Mouse (Mus musculus): ENCODE measurements around the gene Numbl. TPM values are rescaled to one million over a fixed set of nuclear protein-coding genes. Genes with fewer than 3 reads are reported as not detected.
A peak's percentile ranks its signal among the peaks of the same experiment; 100 is the strongest.

Numbl gene
- total RNA-seq, 2 experiments from 2014 or later = 11.5 to 12.1 TPM

DNA sequence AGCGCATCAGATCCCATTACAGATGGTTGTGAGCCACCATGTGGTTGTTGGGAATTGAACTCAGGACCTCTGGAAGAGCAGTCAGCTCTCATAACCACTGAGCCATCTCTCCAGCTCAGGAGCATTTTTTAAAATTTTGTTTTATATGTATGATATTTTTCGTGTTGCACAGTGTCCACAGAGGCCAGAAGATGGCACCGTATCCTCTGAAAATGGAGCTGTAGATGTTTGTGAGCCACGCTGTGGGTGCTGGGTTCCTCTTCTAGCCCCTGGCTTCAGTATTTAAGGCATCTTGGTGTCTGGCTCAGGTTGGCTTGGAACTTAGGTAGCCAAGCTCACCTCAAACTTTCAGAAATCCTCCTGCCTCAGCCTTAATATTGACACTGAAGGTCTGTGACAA lies 38.3 kb downstream of the Numbl start:
- no peak for DNase-seq

DNA sequence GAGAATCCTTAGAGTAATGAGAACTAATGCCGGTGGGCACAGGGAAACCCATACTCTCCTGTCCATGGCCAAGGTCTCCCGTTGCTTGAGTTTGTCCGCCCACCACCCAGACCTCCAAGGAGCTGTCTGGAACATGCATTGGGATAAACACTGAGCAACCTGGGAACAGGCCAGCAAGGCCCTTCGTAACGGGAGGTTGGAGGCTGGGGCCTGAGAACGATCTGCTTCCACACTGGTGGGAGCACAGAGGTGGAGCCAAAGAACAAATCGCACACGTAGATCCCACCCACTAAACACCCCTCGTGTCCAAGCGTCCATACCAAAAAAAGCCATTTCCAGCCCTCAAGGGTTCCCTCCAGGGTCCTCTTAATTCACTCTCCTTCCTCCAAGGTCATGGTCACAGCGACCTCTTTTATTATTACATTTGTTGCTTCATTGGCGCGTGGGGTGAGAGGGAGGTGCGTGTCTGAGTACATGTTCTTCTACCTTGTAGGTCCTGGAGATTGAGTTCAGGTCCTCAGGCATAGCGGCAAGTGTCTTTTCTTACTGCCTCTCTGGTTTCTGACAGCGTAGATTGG lies 39.9 kb downstream of the Numbl start:
- no peak for DNase-seq

GRCm38 (mm10) chr7:27298816-27299215 lies 40.6 kb downstream of the Numbl start:
- DNase-seq = no peak

GRCm38 (mm10) chr7:27300351-27300750 lies 42.1 kb downstream of the Numbl start:
- DNase-seq = no peak

DNA sequence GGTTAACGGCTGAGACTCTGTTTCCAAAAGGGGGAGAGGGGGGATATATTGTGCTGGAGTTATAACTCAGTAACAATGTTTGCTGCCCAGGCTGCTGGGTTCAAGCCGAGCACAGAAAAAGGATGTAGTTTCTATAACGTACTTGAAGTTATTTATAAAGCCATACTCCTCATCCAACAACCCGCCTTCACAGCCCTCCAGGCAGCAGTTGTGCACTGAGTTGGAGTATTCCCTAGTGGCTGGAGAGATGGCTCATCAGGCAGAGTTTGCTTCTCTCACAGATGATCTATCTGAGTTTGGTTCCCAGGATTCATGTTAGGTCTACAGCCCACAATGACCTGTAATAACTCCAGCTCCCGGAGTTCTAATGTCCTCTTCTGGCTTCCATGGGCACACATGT lies 42.6 kb downstream of the Numbl start:
- no peak for DNase-seq

DNA sequence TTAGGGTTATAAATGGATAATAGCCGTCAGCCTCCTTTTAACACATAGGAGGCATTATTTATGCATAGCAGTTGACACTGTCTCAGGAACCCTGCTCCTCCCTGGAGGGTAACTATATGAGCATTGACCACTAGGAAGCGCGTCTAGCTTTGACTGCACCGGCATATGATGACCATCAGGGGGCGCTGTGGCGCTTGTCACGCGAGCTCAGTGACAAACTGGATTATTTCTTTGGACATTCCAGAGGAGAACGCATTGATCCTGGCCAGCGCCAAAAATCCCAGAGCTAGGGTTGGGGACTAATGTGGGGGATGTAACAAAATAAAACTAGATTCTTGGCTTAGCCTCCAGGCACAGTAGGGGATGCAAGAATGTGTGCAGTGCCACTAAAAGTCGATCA lies 43.9 kb downstream of the Numbl start:
- DNase-seq = peak; percentile 86

- DNase-seq = no peak
These were observed 47.0 kb downstream of the Numbl start for GRCm38 (mm10) chr7:27305091-27305730.

- peak; percentile 72 for DNase-seq
These were observed 48.2 kb downstream of the Numbl start for GRCm38 (mm10) chr7:27306161-27307160.

DNA sequence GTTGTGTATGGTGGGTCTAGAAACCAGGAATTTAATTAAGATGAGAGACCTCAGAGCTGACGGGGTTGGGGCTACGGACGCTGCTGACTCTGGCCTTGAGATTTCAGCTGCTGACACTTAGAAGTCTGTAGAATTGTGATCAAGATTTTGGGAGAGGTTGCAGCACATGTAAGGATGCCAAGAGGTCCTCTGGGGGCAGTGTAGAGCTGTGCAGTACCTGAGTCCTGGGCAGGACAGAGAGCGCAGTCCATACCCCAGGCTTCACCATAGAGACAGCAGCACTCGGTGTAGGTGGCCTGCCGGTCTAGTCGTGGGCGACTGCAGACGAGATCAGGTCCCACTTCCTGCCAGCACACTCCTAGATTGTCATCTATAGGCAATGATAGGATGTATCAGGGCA lies 49.3 kb downstream of the Numbl start:
- no peak for DNase-seq

DNA sequence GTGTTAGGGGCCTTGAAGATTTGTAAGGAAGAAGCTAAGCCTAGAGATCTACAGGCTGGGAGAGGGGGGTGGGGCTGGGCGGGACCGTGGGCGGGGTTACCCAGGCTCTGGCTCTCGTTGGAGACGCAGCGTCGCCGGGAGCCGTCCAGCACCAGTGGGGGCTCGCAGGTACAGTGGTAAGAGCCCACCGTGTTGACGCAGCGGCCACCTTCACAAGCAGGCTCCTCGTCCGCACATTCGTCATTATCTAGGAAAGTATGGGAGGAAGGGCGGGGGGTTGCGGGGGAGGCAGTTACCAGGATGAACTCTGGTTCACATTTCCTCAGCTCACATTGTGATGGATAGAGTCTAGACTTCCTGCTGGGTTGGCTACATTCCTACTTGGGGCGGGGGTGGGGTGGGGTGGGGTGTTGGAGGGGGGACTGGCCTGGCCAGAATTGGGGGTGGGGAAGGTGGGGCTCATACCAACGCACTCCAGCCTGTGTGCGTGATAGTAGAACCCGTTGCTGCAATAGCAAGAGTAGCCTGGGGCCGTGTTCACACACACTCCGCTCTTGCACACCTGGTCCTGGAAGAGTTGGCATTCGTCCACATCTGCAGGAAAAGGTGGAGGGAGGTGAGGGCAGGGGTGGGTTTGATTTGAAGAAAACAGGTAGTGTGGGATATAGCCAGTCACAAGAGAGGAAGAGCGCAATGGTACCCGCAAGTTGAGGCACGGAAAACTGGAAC lies 50.8 kb downstream of the Numbl start:
- DNase-seq = peak; percentile 45

DNA sequence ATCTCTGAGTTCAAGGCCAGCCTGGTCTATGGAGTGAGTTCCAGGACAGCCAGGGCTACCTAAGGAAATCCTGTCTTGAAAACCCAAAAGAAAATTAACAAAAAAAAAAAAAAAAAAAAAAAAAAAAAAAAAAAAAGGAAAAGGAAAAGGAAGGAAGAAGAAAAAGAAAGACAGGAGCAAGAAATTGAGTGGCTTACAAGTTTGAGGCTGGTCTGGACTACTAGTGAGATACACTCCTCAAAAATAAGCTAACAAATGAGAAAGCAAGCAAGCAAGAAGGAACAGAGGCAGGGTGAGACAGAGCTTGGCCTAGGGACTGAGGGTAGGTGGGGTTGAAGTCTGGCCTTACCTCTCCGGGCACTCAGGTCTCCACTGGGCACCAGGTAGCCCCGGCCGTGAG lies 51.6 kb downstream of the Numbl start:
- DNase-seq = no peak

GRCm38 (mm10) chr7:27310306-27310705 lies 52.1 kb downstream of the Numbl start:
- DNase-seq = peak; percentile 81

- no peak for DNase-seq
These were observed 52.8 kb downstream of the Numbl start for GRCm38 (mm10) chr7:27310996-27311535.

DNA sequence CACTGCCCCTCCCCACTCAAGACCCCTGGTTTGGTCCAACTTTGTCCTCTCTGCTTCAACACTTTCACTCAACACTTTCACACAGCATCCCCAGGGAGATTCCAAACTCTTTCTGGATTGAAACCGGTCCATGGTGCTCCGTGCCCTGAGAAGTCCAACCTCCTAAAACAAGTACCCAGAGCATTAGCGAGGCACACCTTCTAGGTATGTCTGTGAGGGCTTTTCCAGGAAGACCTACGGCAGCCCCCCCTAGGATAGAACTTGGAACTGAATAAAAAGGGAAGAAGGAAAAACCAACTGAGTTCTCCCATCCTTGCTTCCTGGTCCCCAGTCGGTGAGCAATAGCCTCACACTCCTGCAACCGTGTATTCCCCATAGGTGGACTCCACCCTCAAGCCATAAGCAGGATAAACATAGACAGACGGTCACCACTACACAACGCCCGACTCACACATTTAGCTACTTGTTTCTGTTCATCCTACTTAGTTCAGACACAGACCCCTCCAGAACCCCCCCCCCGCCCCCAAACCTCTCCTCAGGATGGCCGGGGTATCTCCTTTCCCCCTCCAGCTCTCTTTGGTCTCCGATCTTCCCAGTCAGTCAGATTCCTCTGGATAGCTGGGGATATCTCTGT lies 53.5 kb downstream of the Numbl start:
- DNase-seq = no peak

GRCm38 (mm10) chr7:27314393-27314792 lies 56.2 kb downstream of the Numbl start:
- no peak for DNase-seq

- peak; percentile 71 for DNase-seq
These were observed 57.7 kb downstream of the Numbl start for GRCm38 (mm10) chr7:27315958-27316357.

- DNase-seq = no peak
These were observed 61.2 kb downstream of the Numbl start for GRCm38 (mm10) chr7:27319411-27319810.

DNA sequence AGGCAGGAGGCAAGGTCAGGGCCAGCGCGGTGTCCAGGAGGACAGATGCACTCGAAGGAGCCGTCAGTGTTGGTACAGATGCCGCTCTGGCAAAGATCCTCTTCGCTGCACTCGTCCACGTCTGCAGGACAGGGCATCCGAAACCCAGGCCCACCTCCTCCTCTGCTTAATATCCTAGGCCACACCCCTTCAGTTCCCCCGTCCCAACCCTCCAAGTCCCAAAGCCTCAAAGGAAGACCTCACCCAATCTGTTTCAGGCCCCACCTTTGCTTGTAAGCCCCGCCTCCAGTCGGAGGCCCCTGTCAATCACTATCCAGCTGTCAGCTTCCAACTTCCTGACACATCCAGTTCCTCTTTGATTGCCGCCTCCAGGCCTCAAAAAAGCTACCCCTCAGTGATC lies 64.1 kb downstream of the Numbl start:
- DNase-seq = no peak

DNA sequence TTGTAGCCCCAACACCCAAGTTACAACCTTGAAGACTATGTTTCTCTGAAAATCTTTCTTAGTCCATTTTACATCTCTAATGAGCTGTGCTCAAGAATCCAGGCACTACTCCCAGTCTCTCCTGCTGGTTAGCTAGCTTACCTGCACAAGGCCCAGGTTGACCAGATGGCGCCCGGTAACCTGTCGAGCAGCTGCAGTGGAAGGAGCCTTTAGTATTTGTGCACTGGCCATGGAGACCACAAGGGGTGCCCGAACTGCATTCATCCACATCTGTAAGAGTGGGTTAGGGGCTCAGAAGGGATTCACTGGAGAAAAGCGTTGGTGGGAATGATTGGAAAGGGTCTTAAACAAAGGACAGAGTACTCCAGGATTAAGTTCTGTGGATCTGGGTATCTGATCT lies 64.8 kb downstream of the Numbl start:
- DNase-seq = no peak

- no peak for DNase-seq
These were observed 65.9 kb downstream of the Numbl start for GRCm38 (mm10) chr7:27324161-27324560.

DNA sequence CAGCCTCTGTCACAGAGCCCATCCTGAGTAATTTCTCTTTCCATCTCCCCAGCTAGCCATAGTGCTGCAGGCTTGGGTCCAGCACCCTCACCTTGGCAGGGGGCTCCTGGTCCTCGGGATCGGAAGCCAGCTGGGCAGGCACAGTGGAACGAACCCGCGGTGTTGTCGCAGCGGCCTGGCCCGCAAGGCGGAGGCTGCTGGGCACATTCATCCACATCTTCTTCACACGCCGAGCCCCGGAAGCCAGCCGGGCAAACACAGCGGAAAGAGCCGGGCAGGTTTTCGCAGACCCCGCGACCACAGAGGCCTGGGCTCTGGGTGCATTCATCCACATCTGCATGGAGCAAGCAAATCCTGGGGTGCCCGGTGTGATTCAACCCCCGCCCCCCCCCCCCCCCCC lies 66.7 kb downstream of the Numbl start:
- no peak for DNase-seq

DNA sequence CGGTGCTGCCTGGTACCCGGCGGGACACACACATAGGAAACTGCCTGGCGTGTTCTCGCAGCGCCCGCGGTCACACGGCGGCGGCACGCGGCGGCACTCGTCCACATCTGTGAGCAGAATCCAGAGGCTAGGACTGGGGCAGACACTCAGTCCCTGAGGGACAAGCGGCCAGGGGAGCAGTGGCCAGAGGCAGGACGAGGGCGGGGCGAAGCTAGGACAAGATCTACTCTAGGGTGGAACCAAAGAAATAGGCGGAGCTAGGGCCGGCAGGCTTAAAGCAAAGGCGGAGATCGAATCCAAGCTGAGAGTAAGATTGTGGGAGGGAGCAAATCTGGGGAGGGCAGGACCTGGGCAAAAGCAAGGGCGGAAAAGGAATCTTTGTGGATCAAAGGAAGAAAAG lies 67.5 kb downstream of the Numbl start:
- peak; percentile 77 for DNase-seq

Data from heart, postnatal 4 days (tissue).